Mouse (Mus musculus): Measurements from ENCODE around the gene Cxcl16.
"Not testable (repeated sequence)": the region's sequence is repeated elsewhere in the genome, so short reads cannot be mapped to it uniquely, and the experiment has no call there.

Cxcl16 gene

GRCm38 (mm10) chr11:70459601-70460101 is at the start of gene Cxcl16:
Cxcl16 (minus strand) TSS chr11:70459984.
- CTCF ChIA-PET, result no interaction called here

GRCm38 (mm10) chr11:70506962-70507515 is 47.3 kb upstream of the Cxcl16 start:
- CTCF ChIA-PET, result interaction anchor here (0.6 to 1.3 kb wide), 6 partner anchors 29 to 808 kb away, joined by 3 to 5 read pairs (median 3); partner anchors contain the start of gene Arrb2

GRCm38 (mm10) chr11:70506385-70506784 is 46.6 kb upstream of the Cxcl16 start:
- CTCF ChIA-PET, result interaction anchor here (0.6 kb wide), 2 partner anchors 74 to 808 kb away, joined by 3 read pairs; no protein-coding TSS in a partner anchor

- CTCF ChIA-PET, result interaction anchor here (0.6 kb wide), 1 partner anchor 56 kb away, joined by 5 read pairs; no protein-coding TSS in a partner anchor
Observed at GRCm38 (mm10) chr11:70504970-70505369, 45.2 kb upstream of the Cxcl16 start, which contains the start of gene Tm4sf5. Tm4sf5 (plus strand) TSS chr11:70505244.

GRCm38 (mm10) chr11:70502018-70502417 is 42.2 kb upstream of the Cxcl16 start:
- CTCF ChIA-PET, result no interaction called here

- CTCF ChIA-PET, result interaction anchor here (0.6 kb wide), 1 partner anchor 235 kb away, joined by 5 read pairs; no protein-coding TSS in a partner anchor
Observed at GRCm38 (mm10) chr11:70500476-70500812, 40.7 kb upstream of the Cxcl16 start.

GRCm38 (mm10) chr11:70499566-70500475 is 40.0 kb upstream of the Cxcl16 start:
- CTCF ChIA-PET, result interaction anchor here (0.6 kb wide), 1 partner anchor 236 kb away, joined by 5 read pairs; no protein-coding TSS in a partner anchor

GRCm38 (mm10) chr11:70489684-70490083 is 29.9 kb upstream of the Cxcl16 start:
- CTCF ChIA-PET, result no interaction called here

GRCm38 (mm10) chr11:70489138-70489537 is 29.4 kb upstream of the Cxcl16 start:
- CTCF ChIA-PET, result interaction anchor here (0.5 to 0.6 kb wide), 3 partner anchors 8 to 28 kb away, joined by 4 read pairs; no protein-coding TSS in a partner anchor

- CTCF ChIA-PET, result no interaction called here
Observed at GRCm38 (mm10) chr11:70487816-70488215, 28.0 kb upstream of the Cxcl16 start.

- CTCF ChIA-PET, result interaction anchor here (0.6 kb wide), 1 partner anchor 38 kb away, joined by 3 read pairs; no protein-coding TSS in a partner anchor
Observed at GRCm38 (mm10) chr11:70485498-70485897, 25.7 kb upstream of the Cxcl16 start.

- CTCF ChIA-PET, result no interaction called here
Observed at GRCm38 (mm10) chr11:70474872-70475534, 15.2 kb upstream of the Cxcl16 start.

GRCm38 (mm10) chr11:70473291-70473690 is 13.5 kb upstream of the Cxcl16 start:
- CTCF ChIA-PET, result not testable (repeated sequence)

GRCm38 (mm10) chr11:70472716-70473115 is 12.9 kb upstream of the Cxcl16 start:
- CTCF ChIA-PET, result no interaction called here

GRCm38 (mm10) chr11:70469764-70470163 is 10.0 kb upstream of the Cxcl16 start:
- CTCF ChIA-PET, result no interaction called here

GRCm38 (mm10) chr11:70467902-70468619 is 8.3 kb upstream of the Cxcl16 start:
- CTCF ChIA-PET, result no interaction called here

GRCm38 (mm10) chr11:70465824-70466223 is 6.0 kb upstream of the Cxcl16 start:
- CTCF ChIA-PET, result no interaction called here

- CTCF ChIA-PET, result interaction anchor here (1.0 kb wide), 1 partner anchor 15 kb away, joined by 3 read pairs; no protein-coding TSS in a partner anchor
Observed at GRCm38 (mm10) chr11:70465211-70465610, 5.4 kb upstream of the Cxcl16 start.

- CTCF ChIA-PET, result no interaction called here
Observed at GRCm38 (mm10) chr11:70463970-70464369, 4.2 kb upstream of the Cxcl16 start.

GRCm38 (mm10) chr11:70458688-70459600 is 840 bp downstream of the Cxcl16 start, which contains the start of gene Zmynd15:
Zmynd15 (plus strand) TSS chr11:70459433.
- CTCF ChIA-PET, result no interaction called here

All from spleen, embryonic (tissue).